In genomic region chr2:121594131-121594530, GRCm38 (mm10) we compare ENCODE assay signal across 16 mouse cellular contexts.
A peak's percentile ranks its signal among the peaks of the same experiment; 100 is the strongest.
DNase-seq lines count a peak whose midpoint lies in the region; ATAC-seq and TF ChIP-seq lines count a peak whose summit lies in the region.
"Had no signal": no experiment of that assay in that cellular context is flagged by ENCODE, and none has a peak within 500 bp of the region (broad histone marks: within the 10 kb centered on the region; RNA-seq: fewer than 3 reads in every experiment).

No protein-coding gene starts in this region.

- no peaks in the 10 kb centered on the region for H3K79me2 ChIP-seq in myocyte (ENCODE audit: control insufficient read depth, insufficient read depth)

- no peak for ATAC-seq in heart, embryonic 15.5 days (replicated peaks; ENCODE audit: insufficient number of reproducible peaks, insufficient read depth, low FRiP score, low read depth)
- ATAC-seq in lung, embryonic 16.5 days (ENCODE audit: low read depth), result 0 out of 2 replicates have a peak, but pooled peaks have one; percentile 18

- H3K9me3 ChIP-seq in heart, embryonic 15.5 days (replicated peaks), result no peaks in the 10 kb centered on the region
- H3K9me3 ChIP-seq in lung, embryonic 16.5 days (ENCODE audit: control insufficient read depth, low read length), result no peaks in the 10 kb centered on the region
- H3K9me3 ChIP-seq in embryonic facial prominence, embryonic 10.5 days, result no peaks in the 10 kb centered on the region
- H3K9me3 ChIP-seq: limb, embryonic 12.5 days had no signal

- H3K4me3 ChIP-seq in heart, embryonic 15.5 days, result no peak overlapping the region
- no peak overlapping the region for H3K4me3 ChIP-seq in lung, embryonic 16.5 days (ENCODE audit: low read length)
- H3K4me3 ChIP-seq in embryonic facial prominence, embryonic 10.5 days, result no peak overlapping the region
- H3K4me3 ChIP-seq in myocyte, result no peak overlapping the region
- H3K4me3 ChIP-seq: limb, embryonic 12.5 days had no signal

- H3K36me3 ChIP-seq in heart, embryonic 15.5 days, result no peaks in the 10 kb centered on the region
- no peaks in the 10 kb centered on the region for H3K36me3 ChIP-seq in lung, embryonic 16.5 days (ENCODE audit: control insufficient read depth, insufficient read depth, low read length)
- H3K36me3 ChIP-seq in embryonic facial prominence, embryonic 10.5 days (replicated peaks), result no peaks in the 10 kb centered on the region
- H3K36me3 ChIP-seq in myocyte (ENCODE audit: control insufficient read depth, insufficient read depth), result no peaks in the 10 kb centered on the region
- H3K36me3 ChIP-seq: limb, embryonic 12.5 days had no signal

- no peak for TF ChIP-seq POLR2A in myocyte (IDR thresholded peaks at IDR 0.05; ENCODE audit: insufficient read length, low read depth)

- intact Hi-C loops in heart, postnatal 25 days (cut with DNase I), result no loop called here

- H3K9ac ChIP-seq in heart, embryonic 15.5 days, result no peak overlapping the region
- no peak overlapping the region for H3K9ac ChIP-seq in lung, embryonic 16.5 days (ENCODE audit: low read length)
- H3K9ac ChIP-seq: hindbrain, embryonic 14.5 days; limb, embryonic 12.5 days had no signal

- 43% methylated on average over 3 of the region's 3 CpGs for WGBS in heart, embryonic 15.5 days
- 19% methylated on average over 3 of the region's 3 CpGs for WGBS in lung, embryonic 16.5 days
- WGBS in embryonic facial prominence, embryonic 10.5 days, result 46% methylated on average over 3 of the region's 3 CpGs

- peak overlapping the region; percentile 38; the same call in 1 of the 2 replicates for H3K4me2 ChIP-seq in heart, embryonic 15.5 days
- H3K4me2 ChIP-seq in lung, embryonic 16.5 days (ENCODE audit: low read depth, low read length), result no peak overlapping the region
- H3K4me2 ChIP-seq in myocyte (ENCODE audit: low read depth), result peak overlapping the region; percentile 72
- H3K4me2 ChIP-seq: hindbrain, embryonic 14.5 days; limb, embryonic 12.5 days had no signal

- no peak for DNase-seq in heart, postnatal 25 days (ENCODE audit: low spot score)
- DNase-seq in lung, postnatal 4 days, result no peak
- DNase-seq in embryonic facial prominence, embryonic 10.5 days (ENCODE audit: low spot score), result no peak
- DNase-seq in cerebellum, postnatal 4 days (ENCODE audit: low spot score in 2 of 2), result no peak
- DNase-seq: adrenal gland, postnatal 14 days; gastrocnemius, postnatal 14 days; kidney, adult 11 months; kidney, postnatal 14 days; midbrain, embryonic 14.5 days; right cerebral cortex, postnatal 25 days had no signal

- no peak overlapping the region for H3ac ChIP-seq in myocyte (ENCODE audit: control insufficient read depth, insufficient read length)

- H3K4me1 ChIP-seq in heart, embryonic 15.5 days (replicated peaks), result peaks cover 29% of the 10 kb centered on the region
- peaks cover 20% of the 10 kb centered on the region for H3K4me1 ChIP-seq in lung, embryonic 16.5 days (replicated peaks; ENCODE audit: control insufficient read depth, insufficient read depth, low read length)
- peaks cover 47% of the 10 kb centered on the region for H3K4me1 ChIP-seq in embryonic facial prominence, embryonic 10.5 days

- no peaks in the 10 kb centered on the region for H3K27me3 ChIP-seq in heart, embryonic 15.5 days
- H3K27me3 ChIP-seq in lung, embryonic 16.5 days (ENCODE audit: control insufficient read depth, insufficient read depth, low read depth, low read length), result no peaks in the 10 kb centered on the region
- peaks cover 5% of the 10 kb centered on the region; the same call in 1 of the 2 replicates for H3K27me3 ChIP-seq in embryonic facial prominence, embryonic 10.5 days (replicated peaks; ENCODE audit: low read depth, poor library complexity, severe bottlenecking)
- no peaks in the 10 kb centered on the region for H3K27me3 ChIP-seq in myocyte (ENCODE audit: control insufficient read depth, insufficient read depth, insufficient read length)

- H3K27ac ChIP-seq in heart, embryonic 15.5 days, result peak overlapping the region; percentile 78; the same call in 1 of the 2 replicates
- H3K27ac ChIP-seq in lung, embryonic 16.5 days (ENCODE audit: low read length), result no peak overlapping the region
- H3K27ac ChIP-seq in embryonic facial prominence, embryonic 10.5 days (replicated peaks), result peak overlapping the region; percentile 8; the same call in 1 of the 2 replicates
- H3K27ac ChIP-seq: hindbrain, embryonic 14.5 days; limb, embryonic 12.5 days; macrophage had no signal

TF ChIP-seq in myocyte, 11 proteins besides CTCF, POLR2A, EP300 and RAD21:
- TF ChIP-seq E2F4 (IDR thresholded peaks at IDR 0.05; ENCODE audit: insufficient read depth) (no peak), REST (IDR thresholded peaks at IDR 0.05; ENCODE audit: insufficient read depth, insufficient read length) (no peak), MAX (IDR thresholded peaks at IDR 0.05; ENCODE audit: low read depth) (no peak), TCF12 (IDR thresholded peaks at IDR 0.05; ENCODE audit: insufficient read depth, poor library complexity, severe bottlenecking) (no peak), MYOG (IDR thresholded peaks at IDR 0.05; ENCODE audit: control insufficient read depth in 1 of 3, insufficient read depth in 1 of 3, insufficient read length in 2 of 3, low read depth in 2 of 3) (no peak), USF1 (IDR thresholded peaks at IDR 0.05; ENCODE audit: low read depth) (no peak), CEBPB (IDR thresholded peaks at IDR 0.05; ENCODE audit: insufficient read depth, poor library complexity, severe bottlenecking) (no peak), SRF (IDR thresholded peaks at IDR 0.05; ENCODE audit: control insufficient read depth, insufficient read length, low read depth) (no peak), TCF3 (IDR thresholded peaks at IDR 0.05; ENCODE audit: insufficient read length, low read depth) (no peak), POLR2AphosphoS2 (IDR thresholded peaks at IDR 0.05; ENCODE audit: insufficient read length, low read depth) (no peak), MYOD1 (IDR thresholded peaks at IDR 0.05; ENCODE audit: control insufficient read depth in 1 of 3, insufficient read length in 2 of 3, low read depth in 2 of 3) (no peak)
